Mouse (Mus musculus) bone marrow macrophage, adult 2 months (primary cell): ENCODE measurements at regions not wholly inside any gene's neighbourhood (a gene's known extent, or its start where the extent isn't known, plus 50 kb on each side); places are given as distances from the start of the nearest gene placed in this dataset.

Experiments used
- H3K27ac ChIP-seq: 2 replicates; pipeline ENCODE4 v1.5.1; 2012; ENCODE audit warnings: low read depth, low read length; ENCODE audit not compliant: insufficient read depth
- H3K4me1 ChIP-seq: 2 replicates; pipeline ENCODE4 v1.6.1; 2012; ENCODE audit warnings: low read length; ENCODE audit not compliant: control insufficient read depth, insufficient read depth
- H3K4me3 ChIP-seq: 2 replicates; pipeline ENCODE4 v1.5.1; 2012; ENCODE audit warnings: mild to moderate bottlenecking, low read length, moderate library complexity; ENCODE audit not compliant: insufficient read depth
- CTCF ChIP-seq: IDR thresholded peaks from 2 replicates; pipeline ENCODE4 v1.5.1; 2012; ENCODE audit warnings: low read depth, mild to moderate bottlenecking, low read length, moderate library complexity
- POLR2A ChIP-seq: IDR thresholded peaks from 2 replicates; pipeline ENCODE4 v1.6.1; 2012; ENCODE audit warnings: mild to moderate bottlenecking, low read depth, low read length, borderline replicate concordance

GRCm38 (mm10) chr11:63767631-63768250, 154.3 kb downstream of the Hs3st3b1 start:
- no peak overlapping the region for H3K4me3 ChIP-seq
- no peak overlapping the region for H3K27ac ChIP-seq
- no peaks in the 10 kb centered on the region for H3K4me1 ChIP-seq
- TF ChIP-seq POLR2A (no peak), CTCF (no peak)

GRCm38 (mm10) chr11:63769738-63770137, 152.4 kb downstream of the Hs3st3b1 start:
- Histone ChIP-seq H3K27ac (no peak overlapping the region), H3K4me3 (no peak overlapping the region), H3K4me1 (no peaks in the 10 kb centered on the region)
- no peak for TF ChIP-seq CTCF

- Histone ChIP-seq H3K27ac (no peak overlapping the region), H3K4me3 (no peak overlapping the region), H3K4me1 (no peaks in the 10 kb centered on the region)
- TF ChIP-seq POLR2A (no peak), CTCF (no peak)
Measured at GRCm38 (mm10) chr11:63775382-63775781, 146.7 kb downstream of the Hs3st3b1 start.

GRCm38 (mm10) chr11:63779371-63779770, 142.7 kb downstream of the Hs3st3b1 start:
- TF ChIP-seq CTCF (no peak), POLR2A (no peak)
- Histone ChIP-seq H3K27ac (no peak overlapping the region), H3K4me3 (no peak overlapping the region), H3K4me1 (no peaks in the 10 kb centered on the region)

- no peak for TF ChIP-seq CTCF
- TF ChIP-seq POLR2A: no peak
- Histone ChIP-seq H3K4me3 (no peak overlapping the region), H3K4me1 (no peaks in the 10 kb centered on the region), H3K27ac (no peak overlapping the region)
Measured at GRCm38 (mm10) chr11:63781967-63782915, 139.8 kb downstream of the Hs3st3b1 start.

- no peaks in the 10 kb centered on the region for H3K4me1 ChIP-seq
- no peak overlapping the region for H3K4me3 ChIP-seq
- H3K27ac ChIP-seq: no peak overlapping the region
- TF ChIP-seq CTCF (no peak), POLR2A (no peak)
Measured at GRCm38 (mm10) chr11:63785281-63785886, 136.7 kb downstream of the Hs3st3b1 start.

- TF ChIP-seq CTCF (no peak), POLR2A (no peak)
- Histone ChIP-seq H3K4me3 (no peak overlapping the region), H3K4me1 (no peaks in the 10 kb centered on the region), H3K27ac (no peak overlapping the region)
Measured at GRCm38 (mm10) chr11:63785965-63786364, 136.1 kb downstream of the Hs3st3b1 start.

- TF ChIP-seq CTCF: no peak
- no peak for TF ChIP-seq POLR2A
- H3K27ac ChIP-seq: no peak overlapping the region
- no peak overlapping the region for H3K4me3 ChIP-seq
- no peaks in the 10 kb centered on the region for H3K4me1 ChIP-seq
Measured at GRCm38 (mm10) chr11:63789473-63790120, 132.5 kb downstream of the Hs3st3b1 start.

- no peak for TF ChIP-seq POLR2A
- no peaks in the 10 kb centered on the region for H3K4me1 ChIP-seq
- H3K27ac ChIP-seq: no peak overlapping the region
- no peak overlapping the region for H3K4me3 ChIP-seq
Measured at GRCm38 (mm10) chr11:63791004-63791862, 130.9 kb downstream of the Hs3st3b1 start.
